Mouse (Mus musculus) megakaryocyte, embryonic 14.5 days (primary cell): ENCODE measurements around the gene Med22. TPM values are rescaled to one million over a fixed set of nuclear protein-coding genes. Genes with fewer than 3 reads are reported as not detected.
A peak's percentile ranks its signal among the peaks of the same experiment; 100 is the strongest.

Source experiments
- H3K27me3 ChIP-seq: replicated peaks from 2 replicates; pipeline ENCODE3; 2012; ENCODE audit warnings: inconsistent platforms
- H3K36me3 ChIP-seq: replicated peaks from 2 replicates; pipeline ENCODE3; 2012; ENCODE audit warnings: low read length, inconsistent platforms, mixed read lengths
- H3K4me1 ChIP-seq: 2 replicates; pipeline ENCODE4 v1.6.1; 2012; ENCODE audit warnings: inconsistent platforms
- H3K4me3 ChIP-seq: replicated peaks from 2 replicates; pipeline ENCODE3; 2012; ENCODE audit warnings: moderate library complexity, mild to moderate bottlenecking, inconsistent platforms
- H3K9me3 ChIP-seq: 2 replicates; pipeline ENCODE4 v1.6.1; 2012; ENCODE audit warnings: inconsistent platforms
- FLI1 ChIP-seq: IDR thresholded peaks from 2 replicates; pipeline ENCODE4 v1.6.1; 2012; ENCODE audit warnings: low read length, inconsistent platforms, mixed read lengths
- GATA1 ChIP-seq: IDR thresholded peaks from 3 replicates; pipeline ENCODE4 v1.6.1; 2012; ENCODE audit warnings: mixed read lengths, low read length, inconsistent platforms, borderline replicate concordance
- polyA plus RNA-seq: library from polyadenylated mRNA; stranded (reverse); fragments of >175 nt; gene quantifications from 2 replicates; pipeline ENCODE4 v1.2.3, GENCODE M21; 2012; ENCODE audit warnings: low replicate concordance; ENCODE audit not compliant: insufficient read depth

Gene Med22
- polyA plus RNA-seq, 1 experiment, result 29.1 TPM

DNA sequence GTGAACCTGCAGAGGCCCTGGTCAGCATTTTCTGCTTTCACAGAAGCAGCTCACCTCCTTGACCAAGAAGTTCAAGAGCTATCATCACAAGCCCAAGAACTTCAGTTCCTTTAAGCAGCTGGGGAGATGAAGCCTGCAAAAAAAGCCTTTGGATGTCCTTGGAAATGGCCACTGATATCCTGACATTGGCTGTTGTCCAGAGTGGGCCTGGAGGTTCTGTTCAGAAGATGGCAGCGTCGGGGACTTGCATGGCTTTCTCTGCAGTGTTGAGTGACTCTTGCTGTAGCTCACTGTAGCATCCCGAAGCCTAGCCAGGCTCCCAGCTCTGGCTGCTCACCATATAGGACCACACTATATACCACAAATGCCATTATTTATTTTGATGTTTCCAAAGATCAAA lies 9.2 kb upstream of the Med22 start:
- H3K9me3 ChIP-seq, result no peaks in the 10 kb centered on the region
- no peak overlapping the region for H3K4me3 ChIP-seq
- H3K27me3 ChIP-seq, result no peaks in the 10 kb centered on the region
- no peak for TF ChIP-seq FLI1
- TF ChIP-seq GATA1, result no peak
- peaks cover 78% of the 10 kb centered on the region for H3K36me3 ChIP-seq
- peaks cover 62% of the 10 kb centered on the region for H3K4me1 ChIP-seq

DNA sequence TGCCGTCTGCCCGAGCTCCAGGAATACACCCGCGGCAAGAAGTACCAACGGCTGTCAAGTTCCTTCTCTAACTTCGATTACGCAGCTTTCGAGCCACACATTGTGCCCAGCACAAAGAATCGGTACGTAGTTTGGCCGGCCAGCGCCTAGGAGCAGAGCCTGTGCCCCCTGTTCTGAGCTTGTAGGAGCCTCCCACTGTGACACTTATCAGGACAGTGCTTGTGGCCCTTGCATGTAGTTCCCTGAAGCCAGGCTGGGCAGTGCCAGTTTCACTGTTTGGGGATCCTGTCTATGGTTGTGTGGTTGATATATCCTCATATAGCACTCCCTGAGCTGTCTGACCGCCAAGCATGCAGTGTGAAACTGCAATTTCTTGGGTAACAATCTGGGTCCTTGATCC lies 6.3 kb upstream of the Med22 start:
- H3K36me3 ChIP-seq, result peaks cover 78% of the 10 kb centered on the region
- no peaks in the 10 kb centered on the region for H3K27me3 ChIP-seq
- TF ChIP-seq FLI1, result no peak
- H3K4me3 ChIP-seq, result peak overlapping the region; percentile 99
- H3K9me3 ChIP-seq, result no peaks in the 10 kb centered on the region
- H3K4me1 ChIP-seq, result peaks cover 87% of the 10 kb centered on the region

DNA sequence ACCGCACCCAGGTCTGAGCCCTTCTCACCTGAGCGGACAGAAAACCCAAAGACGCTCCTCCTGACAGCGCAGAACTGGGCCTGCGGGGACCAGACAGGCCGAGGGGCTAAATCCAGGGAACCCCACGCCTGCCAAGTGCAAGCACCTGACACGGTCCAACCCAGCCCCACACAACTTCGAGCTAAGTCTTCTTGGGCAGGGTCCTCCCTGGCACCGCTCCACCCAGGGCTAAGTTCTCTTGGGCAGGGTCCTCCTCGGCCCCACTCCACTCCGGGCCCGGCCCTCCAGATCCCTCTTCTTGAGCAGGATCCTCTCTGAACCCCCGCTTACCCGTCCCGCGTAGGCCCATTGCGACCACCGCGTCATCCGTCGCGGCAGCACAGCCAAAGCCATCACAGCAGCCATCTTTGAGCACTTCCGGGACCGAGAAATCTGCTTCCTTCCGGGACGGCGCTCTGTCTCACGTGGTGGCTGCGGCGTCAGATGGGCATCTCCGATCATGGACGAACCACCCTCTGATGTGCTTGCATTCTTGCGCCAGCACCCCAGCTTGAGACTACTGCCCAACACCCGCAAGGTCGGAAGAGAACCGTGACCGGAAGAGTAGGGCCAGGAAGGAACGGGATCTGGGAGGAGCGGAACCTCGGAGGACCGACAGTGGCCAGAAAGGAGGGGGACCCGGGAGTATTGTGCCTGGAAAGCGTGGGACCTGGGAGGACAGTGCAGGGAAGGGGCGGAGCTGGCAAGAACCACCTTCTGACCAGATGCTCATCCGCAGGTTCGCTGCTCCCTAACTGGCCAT lies 5.7 kb upstream of the Med22 start, which contains the start of the genes Surf2 and Surf1:
Surf2 (plus strand) TSS at position 441 of the 802 bp plus-strand sequence.
Surf1 (minus strand) TSS at position 604 of the 802 bp plus-strand sequence.
- H3K9me3 ChIP-seq, result no peaks in the 10 kb centered on the region
- H3K27me3 ChIP-seq, result no peaks in the 10 kb centered on the region
- TF ChIP-seq GATA1 (no peak), FLI1 (peak; percentile 51; the same call in 1 of the 2 replicates)
- H3K36me3 ChIP-seq, result peaks cover 78% of the 10 kb centered on the region
- H3K4me1 ChIP-seq, result peaks cover 90% of the 10 kb centered on the region
- peak within 1 kb of the TSS; percentile 99 for H3K4me3 ChIP-seq

DNA sequence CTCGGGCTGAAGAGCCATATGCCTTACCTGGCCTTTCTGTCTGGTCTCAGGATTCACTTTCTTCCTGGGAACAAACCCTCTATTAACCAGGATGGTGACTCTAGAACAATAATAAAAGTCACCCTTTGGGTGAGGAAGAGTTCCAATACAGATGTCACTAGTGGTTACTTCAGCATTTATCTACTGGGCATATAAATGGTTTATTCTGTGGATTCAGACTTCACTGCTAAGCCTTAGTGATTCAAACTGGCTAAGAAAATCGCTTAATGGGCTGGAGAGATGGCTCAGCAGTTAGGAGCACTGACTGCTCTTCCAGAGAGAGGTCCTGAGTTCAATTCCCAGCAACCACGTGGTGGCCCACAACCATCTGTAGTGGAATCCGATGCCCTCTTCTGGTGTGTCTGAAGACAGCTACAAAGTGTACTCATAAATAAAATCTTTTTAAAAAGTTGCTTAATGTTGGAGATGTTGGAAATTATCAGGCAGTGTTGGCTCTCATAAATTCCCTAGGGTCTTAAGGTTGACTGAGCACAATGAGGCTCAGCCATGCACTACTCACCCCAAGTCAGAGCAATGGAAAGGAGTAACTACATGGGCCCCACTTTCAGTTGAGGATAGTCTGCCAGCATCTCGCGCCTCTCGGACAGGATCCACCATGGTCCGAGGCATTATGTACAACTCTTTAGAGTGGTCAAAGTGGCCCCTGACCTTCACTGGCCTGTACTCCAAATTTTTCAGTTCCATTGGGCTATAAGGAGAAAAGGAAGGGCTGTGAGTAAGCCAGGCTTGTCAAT lies 3.9 kb upstream of the Med22 start:
- Histone ChIP-seq H3K27me3 (no peaks in the 10 kb centered on the region), H3K9me3 (no peaks in the 10 kb centered on the region), H3K36me3 (peaks cover 62% of the 10 kb centered on the region), H3K4me3 (peak overlapping the region; percentile 35), H3K4me1 (peaks cover 87% of the 10 kb centered on the region)
- TF ChIP-seq FLI1 (no peak), GATA1 (no peak)

DNA sequence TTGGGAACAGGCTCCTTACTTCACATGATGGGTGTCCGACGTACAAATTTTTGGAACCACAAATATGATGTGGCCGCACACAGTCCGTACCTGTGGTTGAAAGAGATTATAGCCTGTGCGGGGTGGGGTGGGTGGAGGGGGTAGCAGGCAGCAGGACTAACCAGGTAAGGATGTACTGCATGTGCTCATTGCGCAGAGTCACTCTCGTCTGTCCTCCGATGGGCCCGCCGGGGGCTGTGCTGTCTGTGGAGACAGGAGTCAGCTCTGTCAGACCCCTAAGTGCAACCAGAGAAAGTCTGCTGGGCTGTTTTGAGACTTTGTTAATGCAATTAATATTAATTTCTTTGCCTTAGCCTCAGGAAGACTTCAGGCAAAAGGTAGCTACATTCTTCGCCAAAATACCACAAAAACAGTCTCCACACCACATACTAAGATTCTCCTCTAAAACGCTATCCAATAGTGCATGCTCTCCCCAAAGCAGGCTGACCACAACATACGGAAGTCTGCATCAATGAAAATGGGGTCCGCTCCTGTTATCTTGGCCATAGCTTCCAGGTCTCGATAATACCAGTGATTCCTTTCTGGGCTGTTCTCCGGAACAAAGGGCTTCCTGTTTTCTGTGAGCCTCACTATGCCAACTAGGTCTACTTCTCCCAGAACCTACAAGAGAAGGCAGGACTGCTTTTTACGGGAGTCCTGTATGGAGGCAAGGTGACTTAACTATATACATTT lies 3.1 kb upstream of the Med22 start:
- no peaks in the 10 kb centered on the region for H3K27me3 ChIP-seq
- peaks cover 87% of the 10 kb centered on the region for H3K4me1 ChIP-seq
- no peaks in the 10 kb centered on the region for H3K9me3 ChIP-seq
- no peak for TF ChIP-seq FLI1
- TF ChIP-seq GATA1, result no peak
- peak overlapping the region; percentile 64 for H3K4me3 ChIP-seq
- peaks cover 58% of the 10 kb centered on the region for H3K36me3 ChIP-seq

DNA sequence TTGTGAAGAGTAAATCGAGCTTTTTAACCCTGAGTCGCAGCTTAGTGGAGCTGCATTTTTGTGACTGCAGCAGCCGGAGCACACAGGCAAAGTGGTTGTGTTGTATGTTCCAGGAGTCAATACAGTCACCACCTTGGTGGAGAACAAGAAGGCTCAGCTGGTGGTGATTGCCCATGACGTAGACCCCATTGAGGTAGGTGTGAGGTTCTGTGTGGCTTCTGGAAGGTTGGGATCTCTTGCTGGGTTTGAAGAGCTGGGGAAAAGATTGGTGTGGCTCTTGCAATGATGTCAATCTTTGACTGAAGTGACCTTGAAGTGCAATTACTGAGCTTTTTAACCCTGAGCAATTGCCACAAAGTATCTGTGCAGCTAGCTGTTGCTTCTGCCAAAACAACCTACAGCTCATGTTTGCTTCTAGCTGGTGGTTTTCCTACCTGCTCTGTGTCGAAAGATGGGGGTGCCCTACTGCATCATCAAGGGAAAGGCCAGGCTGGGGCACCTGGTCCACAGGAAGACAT lies 1.8 kb upstream of the Med22 start:
- Histone ChIP-seq H3K4me1 (peaks cover 87% of the 10 kb centered on the region), H3K27me3 (no peaks in the 10 kb centered on the region), H3K4me3 (peak overlapping the region; percentile 100), H3K9me3 (no peaks in the 10 kb centered on the region), H3K36me3 (peaks cover 58% of the 10 kb centered on the region)
- no peak for TF ChIP-seq FLI1
- no peak for TF ChIP-seq GATA1

DNA sequence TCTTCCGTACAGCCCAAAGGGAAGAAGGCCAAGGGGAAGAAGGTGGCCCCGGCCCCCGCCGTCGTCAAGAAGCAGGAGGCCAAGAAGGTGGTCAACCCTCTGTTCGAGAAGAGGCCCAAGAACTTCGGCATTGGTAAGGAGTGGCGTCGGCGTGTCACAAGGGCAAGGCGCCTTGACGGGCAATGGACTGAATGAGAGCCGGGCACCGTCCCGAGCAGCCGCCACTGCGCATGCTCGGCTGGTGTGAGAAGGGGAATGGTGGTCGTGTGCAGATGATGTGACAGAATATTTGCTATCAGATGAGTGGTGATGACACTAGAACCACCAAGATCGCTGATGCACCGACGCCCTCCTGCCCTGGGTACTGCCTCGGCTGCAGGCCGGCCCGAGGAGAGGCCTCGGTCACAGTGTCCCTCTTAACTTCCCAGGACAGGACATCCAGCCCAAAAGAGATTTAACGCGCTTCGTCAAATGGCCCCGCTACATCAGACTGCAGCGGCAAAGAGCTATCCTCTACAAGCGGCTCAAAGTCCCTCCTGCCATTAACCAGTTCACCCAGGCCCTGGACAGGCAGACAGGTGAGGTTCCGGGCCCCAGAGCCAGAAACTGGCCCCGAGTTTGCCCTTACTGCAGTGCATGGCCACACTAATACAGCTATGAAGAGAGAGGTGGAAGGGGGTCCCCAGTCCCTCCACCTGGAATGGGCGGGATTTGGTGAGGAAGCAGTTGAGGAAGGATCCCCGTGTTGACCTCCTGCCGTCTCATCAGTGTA lies 703 bp upstream of the Med22 start:
- H3K4me3 ChIP-seq, result peak overlapping the region; percentile 100
- H3K27me3 ChIP-seq, result no peaks in the 10 kb centered on the region
- H3K36me3 ChIP-seq, result peaks cover 67% of the 10 kb centered on the region
- H3K4me1 ChIP-seq, result peaks cover 87% of the 10 kb centered on the region
- no peaks in the 10 kb centered on the region for H3K9me3 ChIP-seq
- TF ChIP-seq GATA1 (no peak), FLI1 (no peak)

DNA sequence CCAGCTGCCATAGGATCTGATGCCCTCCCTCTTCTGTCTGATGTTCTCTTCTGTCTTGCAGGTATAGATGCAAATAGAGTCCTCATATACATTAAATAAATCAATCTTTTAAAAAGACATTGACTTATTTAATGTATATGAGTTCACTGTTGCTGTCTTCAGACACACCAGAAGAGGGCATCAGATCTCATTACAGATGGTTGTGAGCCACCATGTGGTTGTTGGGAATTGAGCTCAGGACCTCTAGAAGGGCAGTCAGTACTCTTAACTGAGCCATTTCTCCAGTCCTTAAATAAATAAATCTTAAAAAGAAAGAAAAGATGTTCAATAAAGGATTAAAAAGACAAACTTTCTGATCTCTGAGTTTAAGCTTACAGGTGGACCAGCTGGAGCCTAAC lies 1.1 kb downstream of the Med22 start:
- H3K36me3 ChIP-seq, result peaks cover 78% of the 10 kb centered on the region
- H3K27me3 ChIP-seq, result no peaks in the 10 kb centered on the region
- H3K4me1 ChIP-seq, result peaks cover 87% of the 10 kb centered on the region
- no peaks in the 10 kb centered on the region for H3K9me3 ChIP-seq
- H3K4me3 ChIP-seq, result peak overlapping the region; percentile 100
- no peak for TF ChIP-seq GATA1
- no peak for TF ChIP-seq FLI1
